Mouse (Mus musculus) erythroblast, embryonic 14.5 days (primary cell): ENCODE measurements around the gene Fbxl14.

Experiments used
- GATA1 ChIP-seq: IDR thresholded peaks from 2 replicates; pipeline ENCODE4 v1.6.1; 2012; ENCODE audit warnings: low read length, inconsistent platforms, mixed read lengths
- TAL1 ChIP-seq: IDR thresholded peaks from 3 replicates; pipeline ENCODE4 v1.6.1; 2012; ENCODE audit warnings: low read length, inconsistent platforms, mixed read lengths

- TF ChIP-seq GATA1 (no peak), TAL1 (no peak)
These were observed 7.1 kb downstream of the Fbxl14 start for GRCm38 (mm10) chr6:119486381-119487084.
